Mouse (Mus musculus): ENCODE data around the gene Lrrc51. TPM values are rescaled to one million over a fixed set of nuclear protein-coding genes. Genes with fewer than 3 reads are reported as not detected.

Lrrc51 gene
- polyA plus RNA-seq (2015; fragmentation: Nextera tagmentation; extraction: Ambion mirVana), result 7.6 and 8.7 TPM in 2 replicates

DNA sequence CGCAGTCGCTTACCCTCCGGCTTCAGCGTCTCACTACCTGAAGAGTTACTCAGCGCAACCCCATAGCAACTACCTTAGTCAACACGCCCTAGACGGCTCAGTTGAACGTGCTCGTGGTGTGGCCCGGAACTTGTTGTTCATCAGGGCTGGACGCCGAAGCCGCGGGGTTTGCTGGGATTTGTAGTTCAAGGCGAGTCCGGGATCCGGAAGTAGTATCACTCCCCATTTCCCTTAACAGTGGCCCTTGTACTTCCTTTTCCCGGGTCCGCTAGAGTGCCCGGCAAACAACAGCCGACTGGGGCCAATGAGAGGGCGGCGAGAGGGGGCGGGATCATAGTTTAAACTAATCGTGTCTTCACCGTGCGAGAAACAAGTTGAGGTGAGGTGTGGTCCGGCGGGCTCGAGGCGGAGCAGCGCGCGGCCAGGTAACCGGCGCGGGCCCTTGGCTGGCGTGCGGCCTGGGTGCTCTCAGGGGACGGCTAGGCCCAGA lies at the start of gene Lrrc51, which contains the start of gene Numa1:
Gene Lrrc51 (minus strand): TSS at position 145 of the 490 bp plus-strand sequence.
Gene Numa1 (plus strand): TSS at position 361 of the 490 bp plus-strand sequence.

GRCm38 (mm10) chr7:101906287-101906681 lies 27.4 kb downstream of the Lrrc51 start, which contains the start of gene Tomt:
TSS of gene Tomt (minus strand) at chr7:101906359.

DNA sequence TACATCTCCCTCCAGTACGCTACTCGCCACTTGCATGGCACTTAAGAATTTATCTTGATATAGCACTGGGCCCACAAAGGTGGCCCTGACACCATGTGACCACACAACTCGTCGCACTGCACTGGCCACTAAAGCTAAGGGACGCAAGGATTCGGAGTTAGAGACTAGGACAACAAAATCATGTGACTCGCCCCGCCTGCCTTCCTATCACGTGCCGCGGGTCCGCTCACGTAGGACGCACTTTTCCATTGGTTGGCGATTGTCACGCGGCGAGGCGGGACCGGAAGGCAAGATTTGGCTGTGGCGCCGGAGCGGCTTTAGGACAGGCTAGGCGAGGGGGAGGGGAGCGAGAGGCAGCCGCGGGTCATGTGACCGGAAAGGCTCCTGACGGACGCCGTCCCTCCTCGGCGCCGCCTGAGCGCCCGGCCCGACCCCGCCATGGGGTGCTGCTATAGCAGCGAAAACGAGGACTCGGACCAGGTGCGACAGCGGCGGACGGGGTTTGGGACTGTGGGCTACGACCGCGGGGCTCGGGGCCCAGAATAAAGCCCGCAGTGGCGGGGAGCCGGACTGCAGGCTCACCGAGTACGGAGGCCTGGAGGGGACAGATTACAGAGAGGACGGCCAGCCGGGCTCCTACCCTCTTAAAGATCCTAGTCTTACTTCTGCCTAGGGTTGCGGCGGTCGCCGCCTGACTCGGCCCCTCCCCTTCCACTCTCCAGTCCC lies 28.0 kb downstream of the Lrrc51 start, which contains the start of gene Lamtor1:
Gene Lamtor1 (plus strand): TSS at position 344 of the 726 bp plus-strand sequence.

DNA sequence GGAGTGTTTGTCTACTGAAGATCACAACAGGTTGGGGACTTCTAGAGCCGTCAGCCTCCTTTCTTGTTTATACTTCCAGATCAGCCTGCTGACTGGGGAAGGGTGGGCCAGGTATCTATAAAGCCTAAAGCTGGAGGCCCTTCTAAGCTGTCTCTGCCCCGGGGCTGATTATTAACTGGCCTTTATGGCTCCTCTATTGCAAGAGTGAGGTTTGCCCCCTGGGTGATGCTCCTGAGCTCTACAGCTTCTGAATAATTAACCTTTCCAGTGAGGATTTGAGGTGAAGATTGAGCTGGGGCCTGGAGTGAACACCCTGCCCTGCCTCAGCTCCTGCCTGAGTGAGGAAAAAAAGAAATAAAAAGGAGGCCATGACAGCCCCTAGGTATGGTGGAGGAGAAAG lies 63.1 kb downstream of the Lrrc51 start, which contains the start of gene Folr1:
Gene Folr1 (minus strand): TSS at position 160 of the 400 bp plus-strand sequence.

GRCm38 (mm10) chr7:101863415-101863814 lies 70.3 kb downstream of the Lrrc51 start, which contains the start of gene Anapc15:
TSS of gene Anapc15 (plus strand) at chr7:101863715.

Small RNA genes within 50 kb of the gene (microRNA-seq; reads per million reads assigned to microRNA genes)
- not detected for gene Gm22655

Other genes with a start within 250 kb of the Lrrc51 start
- gene Phox2a, start 115.6 kb downstream of the Lrrc51 start, polyA plus RNA-seq (2015; fragmentation: Nextera tagmentation; extraction: Ambion mirVana), result 0.31 and 0.40 TPM in 2 replicates
- gene Inppl1, start 95.7 kb downstream of the Lrrc51 start, polyA plus RNA-seq (2015; fragmentation: Nextera tagmentation; extraction: Ambion mirVana), result 18.1 and 21.6 TPM in 2 replicates
- 8.9 and 41.0 TPM in 2 replicates for gene Folr2, start 76.7 kb downstream of the Lrrc51 start, polyA plus RNA-seq (2015; fragmentation: Nextera tagmentation; extraction: Ambion mirVana)
- 47.4 and 49.6 TPM in 2 replicates for gene Anapc15, start 70.2 kb downstream of the Lrrc51 start, polyA plus RNA-seq (2015; fragmentation: Nextera tagmentation; extraction: Ambion mirVana)
- 5.9 and 6.8 TPM in 2 replicates for gene Folr1, start 63.1 kb downstream of the Lrrc51 start, polyA plus RNA-seq (2015; fragmentation: Nextera tagmentation; extraction: Ambion mirVana)
- gene Lamtor1, start 28.0 kb downstream of the Lrrc51 start, polyA plus RNA-seq (2015; fragmentation: Nextera tagmentation; extraction: Ambion mirVana), result 127 and 137 TPM in 2 replicates
- 0.06 and 0.19 TPM in 2 replicates for gene Tomt, start 27.5 kb downstream of the Lrrc51 start, polyA plus RNA-seq (2015; fragmentation: Nextera tagmentation; extraction: Ambion mirVana)
- gene Numa1, start 216 bp upstream of the Lrrc51 start, polyA plus RNA-seq (2015; fragmentation: Nextera tagmentation; extraction: Ambion mirVana), result 24.5 and 25.5 TPM in 2 replicates
- 1.2 and 1.7 TPM in 2 replicates for gene Il18bp, start 84.8 kb upstream of the Lrrc51 start, polyA plus RNA-seq (2015; fragmentation: Nextera tagmentation; extraction: Ambion mirVana)
- gene Rnf121, start 131.6 kb upstream of the Lrrc51 start, polyA plus RNA-seq (2015; fragmentation: Nextera tagmentation; extraction: Ambion mirVana), result 17.5 and 17.7 TPM in 2 replicates
- gene Xndc1, start 131.6 kb upstream of the Lrrc51 start, polyA plus RNA-seq (2015; fragmentation: Nextera tagmentation; extraction: Ambion mirVana), result 7.7 and 8.1 TPM in 2 replicates
- gene Xntrpc, start 131.8 kb upstream of the Lrrc51 start, polyA plus RNA-seq (2015; fragmentation: Nextera tagmentation; extraction: Ambion mirVana), result 0.12 and 0.18 TPM in 2 replicates
- gene Trpc2, start 149.2 kb upstream of the Lrrc51 start, polyA plus RNA-seq (2015; fragmentation: Nextera tagmentation; extraction: Ambion mirVana), result 0.08 TPM in 1 of 2 replicates, not detected in the other
- gene Art1, start 167.8 kb upstream of the Lrrc51 start, polyA plus RNA-seq (2015; fragmentation: Nextera tagmentation; extraction: Ambion mirVana), result 0.12 TPM in 1 of 2 replicates, not detected in the other
- gene Art5, start 175.6 kb upstream of the Lrrc51 start, polyA plus RNA-seq (2015; fragmentation: Nextera tagmentation; extraction: Ambion mirVana), result 0.12 and 0.35 TPM in 2 replicates
- not detected in 2 replicates for gene Chrna10, start 182.9 kb upstream of the Lrrc51 start, polyA plus RNA-seq (2015; fragmentation: Nextera tagmentation; extraction: Ambion mirVana)